Mouse (Mus musculus): ENCODE measurements around the gene Grip1.

The Grip1 gene

DNA sequence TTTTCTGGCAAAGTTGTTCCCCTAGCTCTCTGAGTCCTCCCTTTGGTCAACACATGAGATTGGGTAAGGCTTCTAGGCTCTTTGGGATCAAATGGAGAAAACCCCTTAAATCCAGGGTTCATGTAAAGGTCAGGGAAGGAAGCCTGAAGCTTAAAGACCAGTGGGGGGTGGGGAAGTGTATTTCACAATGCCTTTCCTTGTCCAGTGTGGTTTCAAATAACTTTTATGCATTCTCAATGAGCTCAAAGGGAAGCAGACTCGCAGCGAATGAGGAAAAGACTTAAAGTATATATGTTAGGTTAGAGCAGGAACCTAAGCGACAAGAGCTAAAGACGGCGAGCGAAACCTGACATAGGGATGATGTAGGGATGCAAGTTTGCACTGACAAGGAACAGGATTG, 131.0 kb downstream of the Grip1 start:
- DNase-seq = no peak

DNA sequence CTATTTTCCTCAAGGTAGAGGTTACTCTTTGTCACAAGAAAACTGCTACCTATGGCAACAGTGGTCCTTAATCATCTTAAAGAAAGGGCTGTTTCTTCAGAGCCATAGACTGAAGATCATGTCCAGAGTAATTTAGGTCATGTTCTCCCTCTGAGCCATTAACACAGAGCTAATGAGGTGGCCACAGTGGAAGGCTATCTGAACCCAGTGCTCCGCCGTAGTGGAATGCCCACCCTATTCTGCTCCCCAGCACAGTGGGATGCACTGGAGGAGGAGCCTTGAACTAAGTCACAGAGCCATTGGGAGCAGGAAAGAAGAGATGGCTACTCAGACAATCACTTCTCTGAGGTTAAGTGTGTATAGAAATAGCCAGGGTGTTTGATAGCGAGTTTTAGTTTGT, 133.3 kb downstream of the Grip1 start:
- no peak for DNase-seq

DNA sequence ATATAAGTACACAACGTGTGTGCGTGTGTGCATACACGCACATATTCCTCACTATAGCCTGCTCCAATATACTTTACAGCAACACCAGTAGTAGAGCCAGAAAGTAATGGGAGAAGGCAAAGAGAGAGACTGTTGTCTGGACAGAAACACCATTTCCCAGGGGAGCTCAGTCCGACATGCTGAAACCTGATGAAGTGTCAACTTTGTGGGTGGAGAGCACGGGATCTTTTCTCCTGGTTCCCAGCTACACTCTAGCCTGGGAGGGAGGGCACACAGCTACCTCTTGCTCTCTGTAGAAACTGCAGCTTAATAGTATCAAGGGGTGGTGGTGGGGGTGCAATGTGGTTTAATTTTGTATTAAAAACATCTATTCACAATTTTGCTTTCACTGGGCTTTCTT, 143.2 kb downstream of the Grip1 start:
- DNase-seq = no peak

DNA sequence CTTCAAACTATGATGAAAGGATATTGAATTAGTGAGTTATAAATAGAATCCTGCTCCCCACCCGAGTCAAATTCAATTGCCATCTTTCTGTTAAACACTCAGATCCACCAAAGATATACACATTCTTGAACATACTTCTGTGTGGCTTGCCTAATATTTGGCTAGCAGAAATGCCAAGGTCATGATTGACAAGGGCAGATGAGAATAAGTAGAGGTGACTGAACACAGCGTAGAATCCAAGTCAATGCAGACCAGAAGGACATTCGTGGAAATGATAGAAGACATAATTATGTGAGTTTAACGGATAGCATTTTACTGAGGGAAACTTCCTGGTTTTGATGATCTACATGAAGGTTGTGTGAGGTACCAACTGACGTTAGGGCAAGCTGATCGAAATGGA, 153.9 kb downstream of the Grip1 start:
- no peak for DNase-seq

DNA sequence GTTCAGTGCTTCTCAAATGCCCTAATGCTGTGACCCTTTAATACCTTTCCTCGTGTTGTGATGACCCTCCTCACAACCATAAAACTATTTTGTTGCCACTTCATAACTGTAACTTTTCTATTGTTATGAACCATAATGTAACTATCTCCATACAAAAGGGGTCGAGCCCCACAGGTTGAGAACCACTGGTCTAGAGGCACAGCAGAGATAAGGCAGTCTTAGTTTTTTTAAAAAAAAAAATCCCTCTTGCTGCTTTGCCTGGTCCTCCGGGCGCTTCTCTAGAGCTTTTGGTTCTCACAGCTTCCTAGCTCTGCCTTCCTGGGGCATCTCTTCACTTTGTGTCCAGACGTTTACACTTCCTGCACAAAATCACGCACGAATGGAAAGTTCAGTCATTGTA, 155.4 kb downstream of the Grip1 start:
- no peak for DNase-seq

DNA sequence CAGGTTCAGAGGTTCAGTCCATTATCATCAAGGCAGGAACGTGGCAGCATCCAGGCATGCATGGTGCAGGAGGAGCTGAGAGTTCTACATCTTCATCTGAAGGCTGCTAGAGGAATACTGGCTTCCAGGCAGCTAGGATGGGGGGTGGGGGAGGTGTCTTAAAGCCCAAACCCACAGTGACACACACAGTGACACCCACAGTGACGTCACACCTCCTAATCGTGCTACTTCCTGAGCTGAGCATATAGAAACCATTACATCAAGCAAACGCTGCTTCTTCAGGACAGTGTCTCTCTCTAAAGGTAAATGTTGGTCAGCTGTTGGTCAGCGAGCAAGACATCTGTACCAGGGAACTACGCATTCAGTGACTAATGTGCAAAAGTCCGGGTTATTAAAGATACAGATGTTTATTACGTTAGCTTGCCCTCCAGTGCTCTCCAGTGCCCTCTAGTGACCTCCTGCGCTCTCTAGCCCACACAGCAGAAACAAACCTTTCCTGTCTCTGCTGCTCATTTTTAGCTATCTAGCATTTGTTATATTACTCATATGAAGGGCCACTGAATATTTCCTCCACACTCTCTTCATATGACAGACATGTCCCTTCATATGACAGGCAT, 156.8 kb downstream of the Grip1 start:
- no peak for DNase-seq

DNA sequence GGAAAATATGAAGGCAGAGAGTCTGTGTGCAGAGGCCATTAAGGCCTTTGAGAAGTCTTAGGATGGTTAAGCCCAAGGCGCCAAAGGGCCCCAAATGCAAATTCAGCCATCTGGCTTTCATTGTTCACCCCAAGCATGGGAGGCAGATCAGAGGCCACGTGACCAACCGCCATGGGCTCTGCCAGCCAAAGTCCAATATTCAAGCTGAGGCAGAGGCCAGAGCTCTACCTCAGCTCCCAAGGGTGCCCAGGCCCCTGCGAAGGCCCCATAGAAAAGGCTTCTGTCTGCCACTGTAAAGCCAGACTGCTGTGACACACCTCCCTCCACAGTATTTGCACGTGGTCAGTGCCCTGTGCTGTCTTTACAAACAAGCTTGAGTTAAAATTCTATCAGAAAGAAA, 158.4 kb downstream of the Grip1 start:
- no peak for DNase-seq

DNA sequence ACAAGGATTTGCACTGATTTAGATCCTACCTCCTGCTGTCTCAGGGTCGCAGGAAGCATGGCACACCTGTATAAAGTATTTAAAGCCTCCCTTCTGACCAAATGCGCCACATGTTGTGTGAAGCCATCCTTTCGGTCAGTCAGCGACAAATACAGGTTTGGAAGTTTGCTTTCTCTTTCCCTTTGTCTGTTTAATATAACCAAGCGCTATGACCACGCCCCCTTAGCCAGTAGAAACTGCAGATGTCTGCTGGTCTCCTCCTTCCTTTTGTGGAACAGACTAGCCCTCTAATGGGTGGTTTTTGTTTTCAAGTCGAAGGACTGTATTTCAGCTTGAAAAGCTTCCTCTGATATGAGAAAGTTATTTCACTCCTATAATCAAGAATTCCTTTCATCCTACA, 161.1 kb downstream of the Grip1 start:
- no peak for DNase-seq

DNA sequence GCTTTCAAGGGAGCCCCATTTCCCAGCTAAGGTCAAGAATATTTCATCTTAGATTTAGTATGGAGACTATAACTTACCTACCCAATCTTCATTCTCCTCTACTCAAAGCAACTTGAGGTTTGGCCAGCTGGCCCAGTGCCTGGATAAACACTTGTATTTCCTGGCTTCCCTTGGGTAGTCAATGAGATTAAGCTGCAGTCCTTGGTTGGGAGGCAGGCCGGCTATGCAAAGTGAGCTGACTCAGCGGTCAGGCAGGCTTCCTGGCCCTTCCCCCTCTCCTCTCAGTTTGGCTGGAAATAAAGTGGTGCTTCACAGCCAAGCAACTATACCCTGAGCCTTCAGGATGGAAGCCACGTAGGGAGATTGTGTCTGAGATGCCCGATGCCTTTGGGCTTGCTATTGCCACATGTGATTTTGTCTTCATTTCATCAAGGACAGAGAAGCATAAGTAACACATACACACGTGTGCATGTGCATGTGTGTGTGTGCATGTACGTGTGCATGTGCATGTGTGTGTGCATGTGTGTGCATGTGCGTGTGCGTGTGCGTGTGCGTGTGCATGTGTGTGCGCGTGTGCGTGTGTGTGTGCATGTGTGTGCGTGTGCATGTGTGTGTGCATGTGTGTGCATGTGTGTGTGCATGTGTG, 161.7 kb downstream of the Grip1 start:
- no peak for DNase-seq

DNA sequence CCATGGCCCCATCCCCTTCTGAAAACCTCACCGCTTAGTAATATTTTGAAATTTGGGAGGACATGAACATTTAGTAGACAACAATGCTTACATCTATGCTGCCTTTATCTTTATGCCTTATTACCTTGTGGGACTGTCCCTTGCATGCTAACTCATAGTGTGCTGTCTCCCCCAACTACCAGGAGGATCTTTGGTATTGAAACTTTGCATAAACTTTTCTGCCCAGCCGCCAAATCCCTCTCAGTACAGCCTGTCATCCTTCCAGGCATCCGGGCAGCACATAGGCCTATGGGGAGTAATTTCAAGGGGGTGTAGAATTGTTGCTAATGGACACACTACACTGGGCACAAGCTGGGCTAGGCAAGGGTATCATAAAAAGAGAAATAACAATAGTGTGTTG, 162.4 kb downstream of the Grip1 start:
- DNase-seq = no peak

DNA sequence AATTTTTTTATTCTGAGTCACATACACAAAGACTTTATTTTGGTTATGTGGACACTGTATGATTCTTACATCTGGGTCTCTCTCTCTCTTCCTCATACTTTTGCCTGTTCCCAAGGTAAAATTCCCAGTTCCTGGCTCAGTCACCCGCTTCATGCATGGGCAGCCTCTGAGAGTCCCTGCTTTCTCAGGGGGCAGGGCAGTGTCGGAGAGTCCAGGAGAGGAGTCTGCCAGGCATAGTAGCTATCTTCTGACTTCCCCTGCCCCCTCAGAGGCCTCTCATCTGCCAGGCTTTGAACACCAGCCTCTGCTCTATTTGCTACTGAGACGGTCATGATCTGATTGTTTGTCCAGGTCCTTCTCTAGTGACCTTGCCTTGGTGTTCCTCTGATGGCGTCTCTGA, 175.0 kb downstream of the Grip1 start:
- DNase-seq = no peak

DNA sequence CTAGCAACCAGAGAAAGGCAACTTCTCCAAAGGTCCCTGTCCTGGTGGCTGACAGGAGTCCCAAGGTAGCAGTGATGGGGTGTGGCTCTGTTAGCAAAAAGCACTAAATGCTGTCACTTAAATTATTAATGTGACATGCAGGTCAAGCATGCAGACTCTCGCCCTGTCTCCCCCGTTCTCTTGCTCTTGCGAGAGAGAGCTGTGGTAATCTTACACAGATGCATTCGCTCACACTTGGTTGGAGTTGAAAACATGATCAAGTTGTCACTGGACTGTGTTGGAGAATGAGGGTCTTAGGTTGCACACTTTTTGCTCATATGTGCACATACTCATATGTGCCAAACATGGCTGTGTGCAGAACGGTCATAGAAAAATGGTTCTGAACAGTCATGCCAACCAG, 176.8 kb downstream of the Grip1 start:
- no peak for DNase-seq

DNA sequence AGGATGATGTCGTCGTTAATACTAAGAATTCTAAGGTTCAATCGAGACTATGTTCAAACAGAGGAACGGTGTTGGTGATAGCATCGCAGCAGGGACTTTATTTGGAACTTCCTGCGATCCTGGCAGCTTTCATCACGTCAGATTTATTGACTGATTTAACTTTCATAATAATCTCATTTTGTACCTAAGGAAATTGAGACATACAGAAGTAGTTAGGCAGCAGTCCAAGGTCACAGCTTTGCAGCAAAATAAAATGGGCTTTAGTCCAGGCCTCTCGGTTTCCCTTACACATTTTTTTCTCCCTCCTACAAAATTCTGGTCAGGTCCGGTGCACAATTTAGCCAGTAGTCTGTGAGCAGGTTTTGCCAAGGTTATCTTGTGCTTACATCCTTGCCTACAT, 178.3 kb downstream of the Grip1 start:
- DNase-seq = no peak

DNA sequence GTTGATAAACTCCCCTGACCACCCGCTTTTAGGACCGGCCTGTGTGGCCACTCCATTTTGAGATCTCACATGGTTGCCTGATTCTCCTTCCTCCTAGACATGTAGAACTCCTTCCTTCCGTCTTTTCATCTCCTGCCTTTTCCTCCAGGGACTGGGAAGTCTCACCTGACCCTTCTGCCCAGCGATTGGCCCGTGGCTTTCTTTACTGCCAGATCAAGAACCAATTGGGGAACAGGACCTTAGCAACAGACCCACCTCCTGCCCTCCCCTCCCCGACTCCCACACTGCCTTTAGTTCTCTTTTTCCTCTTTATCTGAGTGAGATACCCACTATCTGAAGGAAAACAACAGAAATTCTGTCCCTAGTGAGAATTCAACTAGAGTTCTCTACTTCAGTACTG, 180.9 kb downstream of the Grip1 start:
- no peak for DNase-seq

DNA sequence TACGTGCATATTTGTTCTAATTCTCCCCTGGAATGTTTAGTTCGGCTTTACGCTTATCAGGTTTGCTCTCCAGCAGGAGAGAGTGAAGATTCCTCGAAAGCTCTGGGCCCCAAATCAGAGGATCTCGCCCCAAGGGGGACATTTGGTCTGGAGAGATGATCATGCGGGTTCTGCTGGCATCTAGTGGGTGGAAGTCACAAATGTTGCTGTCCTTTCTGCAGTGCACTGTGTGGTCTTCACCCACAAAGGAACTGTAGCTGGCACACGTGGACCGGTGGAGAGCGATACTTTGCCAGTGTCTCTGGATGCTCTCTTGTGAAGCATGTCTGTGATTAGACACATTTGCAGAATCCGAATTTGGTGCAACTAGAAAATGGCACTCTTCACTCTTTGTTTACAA, 186.9 kb downstream of the Grip1 start:
- no peak for DNase-seq

DNA sequence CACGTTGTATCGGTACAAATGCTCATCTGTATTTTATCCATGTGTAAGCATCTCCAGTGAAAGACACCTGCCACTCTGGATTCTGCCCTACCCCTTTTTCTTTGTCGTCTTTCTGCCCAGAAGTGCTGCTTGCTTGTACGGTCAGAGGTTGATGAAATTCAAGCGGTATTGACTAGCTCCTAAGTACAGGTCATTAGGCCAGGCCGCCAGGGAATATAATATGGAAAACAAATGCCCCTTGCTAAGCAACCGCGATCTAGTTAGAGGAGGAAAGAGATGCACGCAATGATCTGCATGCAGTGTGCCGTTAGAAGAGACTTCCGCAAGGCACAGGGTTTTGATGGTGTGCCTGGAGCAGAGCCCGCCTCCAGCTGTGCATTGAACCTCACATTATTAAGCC, 187.4 kb downstream of the Grip1 start:
- no peak for DNase-seq

DNA sequence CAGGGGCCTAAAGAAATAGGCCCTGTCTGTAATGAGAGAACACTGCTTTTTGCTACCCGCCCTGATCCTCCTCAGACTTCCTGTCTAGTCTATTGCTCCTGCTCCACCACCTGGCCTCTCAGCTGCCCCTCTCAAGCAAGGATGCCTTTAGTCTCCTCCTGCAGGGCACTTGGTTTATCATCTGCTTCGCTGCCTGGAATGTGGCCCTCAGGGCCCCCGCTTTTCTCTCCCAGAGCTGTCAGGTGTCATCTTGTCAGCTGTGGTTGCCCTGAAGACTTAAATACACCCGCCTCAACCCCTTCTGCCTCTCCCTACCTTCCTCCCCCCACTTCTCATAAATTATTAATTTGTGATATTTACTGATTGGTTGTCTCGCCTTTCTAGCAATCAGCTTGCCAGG, 190.7 kb downstream of the Grip1 start:
- DNase-seq = no peak

DNA sequence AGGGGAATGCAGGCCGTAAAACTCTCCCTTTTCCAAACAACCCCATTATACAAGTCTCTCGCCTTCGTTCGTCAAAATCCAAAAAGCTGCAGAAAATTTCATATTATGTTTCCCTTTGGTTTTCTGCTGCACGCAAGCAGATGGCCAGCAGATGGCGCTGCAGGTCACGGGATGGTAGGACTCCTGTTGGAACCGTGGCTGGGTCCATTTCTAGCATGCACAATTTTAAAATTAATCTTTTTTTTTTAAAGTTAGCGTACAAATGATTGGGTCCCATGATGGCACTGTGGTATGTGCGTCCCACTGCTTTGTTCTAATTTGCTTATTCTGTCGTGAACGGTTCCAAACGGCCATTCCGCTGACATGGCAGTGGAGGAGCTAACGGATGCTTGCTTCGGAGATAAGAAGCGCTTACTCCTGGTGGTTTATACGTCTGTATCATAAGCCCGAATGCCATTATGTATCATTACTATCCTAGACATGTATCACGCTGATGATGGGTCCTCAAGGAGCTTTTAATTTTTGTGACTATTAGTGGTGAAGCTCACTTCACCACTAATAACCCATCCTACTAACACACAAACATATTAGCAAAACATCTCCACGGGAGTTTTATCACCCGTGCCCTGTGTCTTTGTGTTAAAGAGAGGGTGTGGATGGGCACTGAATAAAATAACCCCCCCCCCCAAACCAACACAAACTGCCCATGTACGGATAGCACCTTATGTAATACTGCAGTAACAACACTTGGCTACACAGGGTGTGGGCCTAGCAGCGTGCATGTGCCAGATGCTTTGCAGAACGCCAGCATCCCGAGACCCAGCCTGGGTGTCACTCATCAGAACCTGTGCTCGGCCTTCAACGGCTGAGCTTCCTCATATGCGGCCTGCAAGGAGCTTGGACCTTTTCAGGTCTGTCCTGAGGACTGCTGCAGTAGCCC, 193.1 kb downstream of the Grip1 start:
- peak; percentile 19 for DNase-seq

DNA sequence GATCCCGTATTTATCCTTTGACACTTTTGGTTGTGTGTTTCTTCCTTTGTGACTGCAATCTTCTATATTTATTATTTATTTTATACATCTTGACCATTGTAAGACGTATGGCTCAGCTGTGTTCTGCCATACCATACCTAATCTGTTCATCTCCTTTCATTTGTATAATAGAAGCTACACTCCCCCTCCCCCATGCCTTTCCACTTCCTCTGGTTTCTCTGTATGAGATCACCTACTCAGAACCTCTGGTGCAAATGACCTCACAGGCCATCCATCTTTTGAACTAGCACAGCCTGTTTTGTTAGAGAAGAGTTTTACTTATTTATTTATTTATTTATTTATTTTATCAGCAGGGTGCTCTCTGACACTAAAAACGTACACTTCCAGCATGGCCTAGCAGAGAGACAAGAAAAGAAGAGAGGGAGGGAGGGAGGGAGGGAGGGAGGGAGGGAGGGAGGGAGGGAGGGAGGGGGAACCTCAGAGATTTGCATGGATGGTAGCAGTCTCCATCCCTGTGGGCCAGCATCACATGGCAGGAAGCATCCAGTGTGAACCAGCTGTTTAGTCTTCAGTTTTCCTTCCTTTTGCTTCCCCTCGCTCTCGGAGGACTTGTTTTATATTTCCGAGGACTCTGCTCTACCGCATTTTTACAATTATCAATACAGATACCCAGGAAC, 207.2 kb downstream of the Grip1 start:
- no peak for DNase-seq

DNA sequence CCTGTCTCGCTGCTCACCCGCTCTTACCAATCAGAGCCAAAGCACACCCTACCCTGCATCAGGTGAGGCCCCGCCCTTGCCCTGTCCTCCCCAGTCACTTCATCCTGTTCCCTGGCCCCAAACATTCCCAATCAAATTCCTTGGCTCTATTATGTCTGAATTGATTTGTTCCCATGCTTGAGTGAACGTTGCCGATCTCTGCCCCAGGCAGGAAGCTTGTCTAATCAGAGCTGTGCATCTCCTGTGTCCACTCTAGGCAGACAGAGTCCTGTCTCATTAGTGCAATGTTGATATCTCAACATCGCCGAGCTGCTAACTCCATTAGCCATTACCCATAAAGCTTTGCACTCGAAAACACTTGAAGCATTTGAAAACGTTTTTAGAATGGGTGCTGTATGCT, 210.0 kb downstream of the Grip1 start:
- DNase-seq = no peak

DNA sequence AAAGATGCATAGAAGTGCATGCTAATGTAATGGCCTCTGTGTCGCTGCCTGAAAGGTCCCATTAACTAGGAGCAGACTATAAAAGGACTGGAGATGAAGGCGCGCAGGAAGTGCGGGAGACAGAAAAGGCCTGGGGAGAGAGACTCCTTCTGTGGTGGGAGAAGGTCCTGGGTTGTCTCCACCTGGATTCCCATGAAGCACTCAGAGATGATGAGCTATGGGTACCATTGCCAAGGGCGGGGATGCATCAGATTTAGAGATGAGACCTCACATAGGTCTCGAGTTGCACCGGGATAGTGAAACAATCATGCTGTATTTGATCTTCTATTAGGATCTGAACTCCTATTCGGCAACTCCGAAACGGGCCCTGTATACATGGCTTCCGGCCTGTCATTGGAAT, 212.8 kb downstream of the Grip1 start:
- no peak for DNase-seq

DNA sequence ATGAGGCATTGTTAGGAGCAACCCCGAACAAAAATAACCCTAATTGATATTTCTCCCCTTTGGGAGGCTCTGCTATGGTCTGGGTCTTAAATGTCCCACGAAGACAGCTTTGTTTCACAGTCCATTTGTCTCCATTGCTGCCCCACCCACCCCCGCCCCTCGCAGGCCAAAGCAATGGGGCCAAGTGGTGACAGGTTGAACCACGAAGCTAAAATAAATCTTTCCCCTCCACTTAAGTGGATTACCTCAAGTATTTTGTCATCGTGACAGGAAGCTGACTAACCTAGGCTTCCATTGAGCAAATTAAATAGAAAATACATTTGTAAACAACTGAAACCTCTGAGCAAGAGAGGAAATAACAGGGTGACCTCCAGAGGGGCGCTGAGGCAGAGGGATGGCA, 216.8 kb downstream of the Grip1 start:
- no peak for DNase-seq

DNA sequence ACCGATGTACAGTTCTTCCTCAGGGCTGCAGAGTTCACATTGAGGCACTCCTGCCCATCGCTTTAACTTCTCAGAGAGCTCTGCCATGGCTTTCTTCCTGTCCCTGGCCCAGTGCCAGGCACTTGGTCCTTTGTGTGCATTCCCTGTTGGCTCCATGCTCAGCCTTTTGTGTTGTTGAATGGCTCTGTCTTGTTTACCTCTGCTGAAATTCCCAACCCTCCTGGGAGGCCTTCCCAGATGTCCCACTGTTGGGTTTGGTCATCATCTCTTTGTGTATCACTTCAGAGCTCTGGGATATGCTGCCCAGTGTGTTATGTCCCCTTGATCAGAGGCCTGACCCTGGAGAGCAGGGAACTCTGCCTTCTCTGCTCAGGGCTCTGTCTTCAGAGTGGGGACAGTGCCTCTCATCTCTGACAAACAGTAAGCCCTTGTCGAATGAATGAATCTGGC, 230.8 kb downstream of the Grip1 start:
- DNase-seq = no peak
